Mouse (Mus musculus): Measurements from ENCODE around the gene Gbx2. TPM values are rescaled to one million over a fixed set of nuclear protein-coding genes. Genes with fewer than 3 reads are reported as not detected.

The Gbx2 gene
- polyA plus RNA-seq, 1 experiment from 2014 or later: 0.16 TPM

- no peaks in the 10 kb centered on the region for H3K36me3 ChIP-seq (ENCODE audit: inconsistent target)
- WGBS (ENCODE audit: missing documents): 9% methylated on average over 2 of the region's 2 CpGs
- H3K4me3 ChIP-seq (ENCODE audit: inconsistent target): no peak overlapping the region
- no peaks in the 10 kb centered on the region for H3K79me2 ChIP-seq (ENCODE audit: inconsistent target)
- H3K27ac ChIP-seq: peak overlapping the region; percentile 77
Measured at GRCm38 (mm10) chr1:89902236-89902635, 28.7 kb downstream of the Gbx2 start.

GRCm38 (mm10) chr1:89901381-89901780 is 29.6 kb downstream of the Gbx2 start:
- Histone ChIP-seq H3K4me3 (ENCODE audit: inconsistent target) (no peak overlapping the region), H3K27ac (peak overlapping the region; percentile 77), H3K36me3 (ENCODE audit: inconsistent target) (no peaks in the 10 kb centered on the region), H3K79me2 (ENCODE audit: inconsistent target) (no peaks in the 10 kb centered on the region)
- WGBS (ENCODE audit: missing documents): 89% methylated on average over 4 of the region's 4 CpGs

GRCm38 (mm10) chr1:89899761-89900445 is 31.1 kb downstream of the Gbx2 start:
- Histone ChIP-seq H3K36me3 (ENCODE audit: inconsistent target) (no peaks in the 10 kb centered on the region), H3K4me3 (ENCODE audit: inconsistent target) (no peak overlapping the region), H3K79me2 (ENCODE audit: inconsistent target) (no peaks in the 10 kb centered on the region), H3K27ac (no peak overlapping the region)
- 77% methylated on average over 9 of the region's 11 CpGs for WGBS (ENCODE audit: missing documents)

- Histone ChIP-seq H3K4me3 (ENCODE audit: inconsistent target) (no peak overlapping the region), H3K79me2 (ENCODE audit: inconsistent target) (no peaks in the 10 kb centered on the region), H3K36me3 (ENCODE audit: inconsistent target) (no peaks in the 10 kb centered on the region), H3K27ac (no peak overlapping the region)
- 15% methylated on average over 2 of the region's 2 CpGs for WGBS (ENCODE audit: missing documents)
Measured at GRCm38 (mm10) chr1:89899036-89899435, 31.9 kb downstream of the Gbx2 start.

GRCm38 (mm10) chr1:89895801-89896200 is 35.2 kb downstream of the Gbx2 start:
- H3K27ac ChIP-seq: no peak overlapping the region
- H3K4me3 ChIP-seq (ENCODE audit: inconsistent target): no peak overlapping the region
- WGBS (ENCODE audit: missing documents): 93% methylated on average over 5 of the region's 5 CpGs
- H3K79me2 ChIP-seq (ENCODE audit: inconsistent target): no peaks in the 10 kb centered on the region
- no peaks in the 10 kb centered on the region for H3K36me3 ChIP-seq (ENCODE audit: inconsistent target)

- H3K36me3 ChIP-seq (ENCODE audit: inconsistent target): no peaks in the 10 kb centered on the region
- no peak overlapping the region for H3K4me3 ChIP-seq (ENCODE audit: inconsistent target)
- H3K79me2 ChIP-seq (ENCODE audit: inconsistent target): no peaks in the 10 kb centered on the region
- WGBS (ENCODE audit: missing documents): over 99% methylated on average over 7 of the region's 7 CpGs
- H3K27ac ChIP-seq: no peak overlapping the region
Measured at GRCm38 (mm10) chr1:89892281-89892680, 38.7 kb downstream of the Gbx2 start.

- no peaks in the 10 kb centered on the region for H3K36me3 ChIP-seq (ENCODE audit: inconsistent target)
- 27% methylated on average over 6 of the region's 6 CpGs for WGBS (ENCODE audit: missing documents)
- H3K4me3 ChIP-seq (ENCODE audit: inconsistent target): no peak overlapping the region
- peak overlapping the region; percentile 49 for H3K27ac ChIP-seq
- no peaks in the 10 kb centered on the region for H3K79me2 ChIP-seq (ENCODE audit: inconsistent target)
Measured at GRCm38 (mm10) chr1:89891400-89891799, 39.6 kb downstream of the Gbx2 start.

- Histone ChIP-seq H3K27ac (no peak overlapping the region), H3K4me3 (ENCODE audit: inconsistent target) (no peak overlapping the region), H3K79me2 (ENCODE audit: inconsistent target) (no peaks in the 10 kb centered on the region), H3K36me3 (ENCODE audit: inconsistent target) (no peaks in the 10 kb centered on the region)
- 95% methylated on average over 4 of the region's 4 CpGs for WGBS (ENCODE audit: missing documents)
Measured at GRCm38 (mm10) chr1:89885696-89886095, 45.3 kb downstream of the Gbx2 start.

GRCm38 (mm10) chr1:89884335-89884734 is 46.6 kb downstream of the Gbx2 start:
- no peak overlapping the region for H3K4me3 ChIP-seq (ENCODE audit: inconsistent target)
- H3K27ac ChIP-seq: no peak overlapping the region
- H3K79me2 ChIP-seq (ENCODE audit: inconsistent target): no peaks in the 10 kb centered on the region
- H3K36me3 ChIP-seq (ENCODE audit: inconsistent target): no peaks in the 10 kb centered on the region
- WGBS (ENCODE audit: missing documents): 94% methylated on average over 8 of the region's 8 CpGs

- WGBS (ENCODE audit: missing documents): 97% methylated on average over 10 of the region's 10 CpGs
- no peak overlapping the region for H3K4me3 ChIP-seq (ENCODE audit: inconsistent target)
Measured at GRCm38 (mm10) chr1:89880834-89881233, 50.1 kb downstream of the Gbx2 start.

GRCm38 (mm10) chr1:89880193-89880592 is 50.8 kb downstream of the Gbx2 start:
- Histone ChIP-seq H3K27ac (no peak overlapping the region), H3K79me2 (ENCODE audit: inconsistent target) (no peaks in the 10 kb centered on the region), H3K36me3 (ENCODE audit: inconsistent target) (no peaks in the 10 kb centered on the region), H3K4me3 (ENCODE audit: inconsistent target) (no peak overlapping the region)
- 90% methylated on average over 8 of the region's 8 CpGs for WGBS (ENCODE audit: missing documents)

More at GRCm38 (mm10) chr1:89880834-89881233, 50.1 kb downstream of the Gbx2 start:
- Histone ChIP-seq H3K79me2 (ENCODE audit: inconsistent target) (no peaks in the 10 kb centered on the region), H3K27ac (no peak overlapping the region), H3K36me3 (ENCODE audit: inconsistent target) (no peaks in the 10 kb centered on the region)

- Histone ChIP-seq H3K4me3 (ENCODE audit: inconsistent target) (no peak overlapping the region), H3K36me3 (ENCODE audit: inconsistent target) (no peaks in the 10 kb centered on the region), H3K79me2 (ENCODE audit: inconsistent target) (no peaks in the 10 kb centered on the region), H3K27ac (no peak overlapping the region)
- WGBS (ENCODE audit: missing documents): 94% methylated on average over 11 of the region's 11 CpGs
Measured at GRCm38 (mm10) chr1:89878496-89878895, 52.5 kb downstream of the Gbx2 start.

Other genes with a start within 250 kb of the Gbx2 start
- not detected in 3 replicates for gene Asb18, start 83.5 kb upstream of the Gbx2 start, polyA plus RNA-seq (2018)
- not detected in 3 replicates for gene Iqca, start 222.2 kb upstream of the Gbx2 start, polyA plus RNA-seq (2018)